Mouse (Mus musculus) granulocyte monocyte progenitor cell, adult 5-6 weeks (primary cell): ENCODE results near the gene Orc1. TPM values are rescaled to one million over a fixed set of nuclear protein-coding genes. Genes with fewer than 3 reads are reported as not detected.

ENCODE experiments used
- ATAC-seq: replicated peaks from 2 replicates; pipeline ENCODE4 v1.8.0; 2016; ENCODE audit warnings: mild to moderate bottlenecking, moderate TSS enrichment, inconsistent platforms; ENCODE audit not compliant: poor library complexity, severe bottlenecking
- total RNA-seq, 2 experiments: library from RNA; stranded (forward) in 1 of 2; stranded (reverse) in 1 of 2; fragments of 200-712, 200-1000 nt in 1 of 2; fragments of >200 nt in 1 of 2; fragmentation: Nextera tagmentation in 1 of 2; gene quantifications; 2 replicates each; pipeline ENCODE4 v1.2.3; 2014 to 2017

The Orc1 gene
- total RNA-seq (2014; fragmentation: Nextera tagmentation) (14.6 and 24.6 TPM in 2 replicates), total RNA-seq (2017) (7.8 and 11.0 TPM in 2 replicates)

DNA sequence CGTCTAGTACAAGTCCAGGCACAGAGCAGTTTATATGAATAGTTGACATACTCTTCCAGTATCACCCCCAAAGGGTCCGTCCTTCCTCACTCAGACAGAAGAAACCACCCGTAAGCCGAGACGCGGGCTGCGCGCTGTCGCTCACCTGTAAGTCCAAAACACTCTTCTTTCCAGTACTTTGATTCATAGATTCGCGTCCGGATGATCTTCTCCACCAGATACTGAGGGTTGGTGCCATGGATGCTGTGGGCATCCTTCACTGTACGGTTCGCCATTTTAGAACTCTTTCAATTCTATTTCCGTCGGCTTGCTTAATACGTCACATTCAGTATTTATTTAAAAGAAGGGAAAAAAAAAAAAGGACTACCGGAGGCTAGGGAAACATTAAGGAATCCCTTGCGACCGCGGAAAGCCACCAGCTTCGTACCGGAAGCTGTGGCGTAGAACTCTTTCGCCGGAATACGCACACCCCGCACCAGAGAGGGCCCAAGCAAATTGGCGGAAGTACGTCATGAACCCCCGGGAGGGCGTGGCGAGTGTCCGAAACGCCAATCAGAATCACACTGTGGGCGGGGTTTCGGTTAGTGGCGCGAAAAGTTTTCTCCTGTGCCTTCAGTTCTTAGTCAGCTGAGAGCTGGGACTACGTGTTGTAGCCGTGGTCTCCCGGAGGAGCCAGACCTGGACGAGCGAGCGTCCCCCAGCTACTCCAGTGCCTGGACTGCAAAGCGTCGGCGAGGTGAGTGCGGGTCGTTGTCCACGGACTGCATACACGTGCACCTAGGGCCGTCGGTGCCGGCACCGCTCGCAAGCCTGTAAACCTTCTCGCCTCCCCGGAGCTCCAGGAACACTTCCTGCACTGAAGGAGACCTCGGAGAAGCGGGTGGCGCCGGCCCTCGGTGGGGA, at the start of gene Orc1, which contains the start of gene Prpf38a:
Gene Orc1, plus strand, starts transcription at position 584 of the 903 bp plus-strand sequence.
Gene Prpf38a, minus strand, starts transcription at position 497 of the 903 bp plus-strand sequence.
- peak; percentile 98 for ATAC-seq

- ATAC-seq, result no peak
Observed at GRCm38 (mm10) chr4:108539701-108540100, 39.5 kb upstream of the Orc1 start.

DNA sequence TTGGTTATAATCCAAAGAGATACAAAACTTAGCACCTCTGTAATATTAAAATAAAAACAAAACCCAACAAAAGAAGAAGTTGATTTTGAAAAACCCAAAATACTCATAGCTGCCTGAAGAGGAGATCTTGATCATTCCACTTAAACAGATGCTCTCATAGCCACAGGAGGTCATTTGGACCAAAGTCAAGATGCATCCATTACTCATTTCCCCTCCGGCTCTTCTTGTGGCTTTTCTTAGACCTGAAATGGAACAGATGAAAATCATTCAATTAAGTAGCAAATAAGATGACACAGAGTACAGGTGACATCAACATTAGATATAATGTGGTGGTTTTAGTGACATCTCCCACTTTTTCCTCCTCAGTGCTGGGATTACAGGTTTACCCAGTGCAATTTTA, 14.2 kb upstream of the Orc1 start:
- no peak for ATAC-seq

DNA sequence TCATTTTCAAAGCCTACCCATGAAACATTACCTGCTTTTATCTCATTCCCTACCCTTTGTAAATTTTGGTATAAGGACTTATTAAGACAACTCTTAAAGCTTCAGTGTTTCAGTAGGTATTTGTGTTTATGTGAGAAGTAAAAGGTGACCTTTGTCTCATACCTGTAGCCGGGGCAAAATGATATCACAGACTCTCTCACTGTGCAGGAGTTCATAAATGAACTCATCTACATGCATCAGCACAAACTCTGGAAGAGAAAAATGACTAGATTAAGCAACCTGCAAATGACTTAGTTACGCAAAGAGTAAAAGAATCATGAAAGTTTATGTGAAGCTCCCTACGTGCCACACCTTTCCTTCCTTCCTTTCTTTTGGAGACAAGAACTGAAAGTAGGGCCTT, 6.6 kb upstream of the Orc1 start:
- ATAC-seq, result no peak

- ATAC-seq, result no peak
Observed at GRCm38 (mm10) chr4:108579743-108580411, 654 bp downstream of the Orc1 start.

- no peak for ATAC-seq
Observed at GRCm38 (mm10) chr4:108593376-108593775, 14.2 kb downstream of the Orc1 start.

- ATAC-seq, result no peak
Observed at GRCm38 (mm10) chr4:108595785-108596184, 16.6 kb downstream of the Orc1 start.

- ATAC-seq, result no peak
Observed at GRCm38 (mm10) chr4:108598306-108598705, 19.1 kb downstream of the Orc1 start.

DNA sequence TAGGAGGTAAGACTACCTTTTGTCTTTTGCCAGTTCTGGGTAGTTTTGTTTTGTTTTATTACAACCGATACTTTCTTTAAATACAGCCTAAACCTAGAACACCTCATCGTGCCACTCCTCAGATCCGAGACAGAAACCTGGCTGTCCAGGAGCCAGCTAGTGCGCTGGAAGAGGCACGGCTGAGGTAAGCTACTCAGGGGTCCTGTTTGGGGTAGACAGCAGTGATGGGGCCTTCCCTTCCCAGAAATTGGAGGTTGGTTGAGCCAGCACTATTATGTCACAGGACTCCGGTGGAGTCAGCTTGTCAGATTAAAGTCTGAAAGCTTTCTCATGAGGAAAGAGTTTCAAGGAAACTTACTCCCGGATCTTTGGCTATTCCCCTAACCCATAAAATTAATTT, 22.6 kb downstream of the Orc1 start:
- no peak for ATAC-seq

- no peak for ATAC-seq
Observed at GRCm38 (mm10) chr4:108608651-108609050, 29.4 kb downstream of the Orc1 start.

DNA sequence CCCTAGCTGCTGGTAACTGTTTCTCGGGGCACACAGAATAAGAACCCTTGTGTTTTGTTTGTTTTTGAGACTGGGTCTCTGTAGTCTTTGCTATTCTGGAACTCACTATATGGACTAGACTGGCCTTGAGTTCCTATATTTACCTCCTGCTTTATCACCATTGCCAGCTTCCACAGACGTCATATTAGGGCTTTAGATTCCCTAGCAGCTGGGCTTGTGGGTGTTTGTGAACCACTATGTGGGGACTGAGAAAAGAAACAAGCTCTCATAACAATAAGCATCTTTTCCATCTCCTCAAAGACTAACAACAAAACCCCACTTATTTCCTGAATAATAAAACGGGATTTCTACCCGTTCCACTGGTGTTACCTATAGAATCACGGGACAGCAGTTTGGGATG, 31.7 kb downstream of the Orc1 start:
- no peak for ATAC-seq

GRCm38 (mm10) chr4:108618586-108618985, 39.4 kb downstream of the Orc1 start:
- ATAC-seq, result no peak

DNA sequence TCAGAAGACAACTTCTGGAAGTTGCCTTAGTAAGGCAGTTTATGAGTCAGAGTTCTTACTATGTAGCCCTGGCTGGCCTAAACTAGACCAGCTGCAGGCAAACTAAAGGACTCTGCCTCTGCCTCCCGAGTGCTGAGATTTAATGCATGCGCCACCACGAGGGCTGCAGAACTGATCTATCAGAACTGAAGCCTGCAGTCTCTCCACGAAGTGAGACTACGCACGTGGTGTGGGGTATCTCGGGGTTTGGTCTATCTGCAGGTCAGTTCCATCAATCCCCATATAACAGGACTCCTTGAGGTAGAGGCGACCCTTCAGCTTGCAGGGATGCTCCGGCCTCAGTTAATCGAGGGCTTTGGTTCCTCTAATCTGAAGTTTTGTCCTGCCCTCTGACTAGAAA, 39.9 kb downstream of the Orc1 start:
- ATAC-seq, result 0 out of 2 replicates have a peak, but pooled peaks have one; percentile 2

GRCm38 (mm10) chr4:108619587-108620341, 40.5 kb downstream of the Orc1 start, which contains the start of gene Cc2d1b:
Cc2d1b (plus strand) TSS chr4:108619940.
- ATAC-seq, result peak; percentile 91

GRCm38 (mm10) chr4:108620536-108620935, 41.3 kb downstream of the Orc1 start:
- peak; percentile 17 for ATAC-seq

GRCm38 (mm10) chr4:108621504-108621903, 42.3 kb downstream of the Orc1 start:
- no peak for ATAC-seq

DNA sequence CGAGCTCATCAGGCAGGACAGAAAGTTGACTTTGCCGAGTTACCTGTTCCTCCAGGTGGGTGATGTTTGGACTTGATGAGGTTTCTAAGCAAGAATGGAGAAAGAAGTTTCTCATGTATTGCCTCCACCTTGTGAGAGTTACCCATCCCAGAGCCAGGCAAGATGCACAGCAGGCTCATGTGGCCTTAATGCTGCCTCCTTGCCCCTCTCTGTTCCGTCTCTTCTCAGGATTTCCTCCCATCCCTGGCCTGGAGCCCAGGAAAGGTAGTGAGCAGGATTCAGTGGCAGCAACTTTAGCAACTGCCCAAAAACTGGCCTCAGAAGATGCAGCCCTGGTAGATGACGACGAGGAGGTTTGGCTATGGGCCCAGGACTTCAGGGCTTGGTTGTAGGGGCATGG, 47.8 kb downstream of the Orc1 start:
- ATAC-seq, result no peak

GRCm38 (mm10) chr4:108629363-108629880, 50.2 kb downstream of the Orc1 start:
- ATAC-seq, result no peak

- ATAC-seq, result no peak
Observed at GRCm38 (mm10) chr4:108630096-108630495, 50.9 kb downstream of the Orc1 start.

DNA sequence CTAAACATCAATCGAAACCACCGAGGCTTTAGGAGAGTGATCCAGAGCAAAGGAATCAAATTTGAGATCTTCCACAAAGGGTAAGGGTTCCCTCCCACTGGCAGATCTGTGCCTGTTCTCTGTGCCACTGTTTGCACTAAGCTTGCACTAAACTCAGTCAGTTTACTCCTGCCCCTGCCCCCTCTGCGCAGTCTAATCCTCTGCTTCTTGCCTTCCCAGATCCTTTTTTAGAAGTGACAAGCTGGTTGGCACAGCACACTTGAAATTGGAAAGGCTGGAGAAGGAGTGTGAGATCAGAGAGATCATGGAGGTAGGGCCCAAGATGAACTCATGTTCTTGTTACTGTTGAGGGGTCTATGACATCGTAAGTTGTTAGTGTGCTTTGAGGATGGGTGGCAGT, 52.4 kb downstream of the Orc1 start:
- no peak for ATAC-seq
